Mouse (Mus musculus) testis, adult 2 months (tissue): ENCODE measurements around the gene Lrp1. TPM values are rescaled to one million over a fixed set of nuclear protein-coding genes. Genes with fewer than 3 reads are reported as not detected.

Experiments used
- H3K27ac ChIP-seq: fragments of 200-500 bp; 2 replicates; pipeline ENCODE4 v1.5.1; 2012; ENCODE audit warnings: low read depth, low read length; ENCODE audit not compliant: control insufficient read depth, insufficient read depth
- H3K27me3 ChIP-seq: fragments of 200-500 bp; 2 replicates; pipeline ENCODE4 v1.6.1; 2012; ENCODE audit warnings: mild to moderate bottlenecking, low read length, moderate library complexity; ENCODE audit not compliant: control insufficient read depth, insufficient read depth
- H3K36me3 ChIP-seq: fragments of 200-500 bp; 2 replicates; pipeline ENCODE4 v1.6.1; 2012; ENCODE audit warnings: mild to moderate bottlenecking, low read length; ENCODE audit not compliant: control insufficient read depth, insufficient read depth
- H3K4me1 ChIP-seq: fragments of 200-500 bp; 2 replicates; pipeline ENCODE4 v1.6.1; 2012; ENCODE audit warnings: low read length; ENCODE audit not compliant: control insufficient read depth, insufficient read depth
- H3K4me3 ChIP-seq: fragments of 200-500 bp; 2 replicates; pipeline ENCODE4 v1.5.1; 2012; ENCODE audit warnings: low read depth, mild to moderate bottlenecking, low read length, moderate library complexity, mixed read lengths; ENCODE audit not compliant: control insufficient read depth
- CTCF ChIP-seq: fragments of 200-500 bp; IDR thresholded peaks from 2 replicates; pipeline ENCODE4 v1.5.1; 2012; ENCODE audit warnings: low read depth, mild to moderate bottlenecking, inconsistent platforms, low read length, moderate library complexity; ENCODE audit not compliant: control insufficient read depth, insufficient read depth, insufficient replicate concordance
- POLR2A ChIP-seq: fragments of 200-500 bp; IDR thresholded peaks from 2 replicates; pipeline ENCODE4 v1.6.1; 2012; ENCODE audit warnings: low read depth, mild to moderate bottlenecking, inconsistent platforms, low read length, moderate library complexity; ENCODE audit not compliant: control insufficient read depth
- polyA plus RNA-seq: library from polyadenylated mRNA; depleted of rRNA; stranded (reverse); fragments of >200 nt; gene quantifications from 2 replicates; pipeline ENCODE4 v1.2.3, GENCODE M21; 2012

Gene Lrp1
- polyA plus RNA-seq, 1 experiment, result 20.8 TPM

DNA sequence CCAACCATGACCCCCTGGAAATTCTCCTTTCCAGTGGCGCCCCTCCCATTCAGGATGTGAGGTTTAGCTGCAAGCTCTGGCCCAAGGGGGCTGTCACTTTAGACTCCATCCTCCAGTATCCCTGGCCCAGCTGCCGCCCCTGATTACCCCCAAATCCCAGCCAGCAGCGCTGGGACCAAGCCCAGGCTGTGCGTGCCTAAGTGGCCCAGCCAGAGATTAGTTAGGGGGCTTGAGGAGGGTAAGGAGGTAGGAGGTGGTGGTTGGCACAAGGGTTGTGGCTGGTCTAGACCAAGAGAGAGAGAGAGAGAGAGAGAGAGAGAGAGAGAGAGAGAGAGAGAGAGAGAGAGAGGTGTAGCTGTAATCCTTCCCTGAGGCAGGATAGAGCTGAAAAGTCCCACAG lies 89.4 kb downstream of the Lrp1 start:
- TF ChIP-seq POLR2A, result no peak
- no peak for TF ChIP-seq CTCF
- Histone ChIP-seq H3K27ac (no peak overlapping the region), H3K4me1 (peaks cover 10% of the 10 kb centered on the region), H3K4me3 (no peak overlapping the region), H3K27me3 (peaks cover 3% of the 10 kb centered on the region), H3K36me3 (no peaks in the 10 kb centered on the region)

DNA sequence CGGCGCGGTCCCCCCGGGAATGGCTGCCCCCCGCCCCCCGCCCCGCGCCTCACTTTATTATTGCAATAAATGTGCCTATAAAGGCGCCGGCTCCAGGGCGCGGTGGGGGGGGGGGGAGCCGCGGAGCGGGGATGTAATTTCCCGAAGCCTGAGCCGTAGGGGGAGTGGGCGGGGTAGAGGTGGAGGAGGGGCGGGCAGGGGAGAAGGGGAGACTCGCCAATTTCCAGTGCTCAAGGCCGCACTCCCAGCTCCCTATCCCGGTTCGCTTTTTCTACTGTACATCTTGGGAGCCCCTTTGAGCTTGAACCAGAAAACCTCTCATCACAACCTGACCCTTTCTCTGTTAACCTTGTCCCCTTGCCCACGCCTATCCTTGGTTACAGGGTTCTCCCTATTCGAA lies 90.0 kb downstream of the Lrp1 start:
- TF ChIP-seq CTCF, result no peak
- TF ChIP-seq POLR2A, result no peak
- H3K36me3 ChIP-seq, result no peaks in the 10 kb centered on the region
- no peak overlapping the region for H3K4me3 ChIP-seq
- H3K27me3 ChIP-seq, result peaks cover 3% of the 10 kb centered on the region
- H3K27ac ChIP-seq, result no peak overlapping the region
- H3K4me1 ChIP-seq, result peaks cover 10% of the 10 kb centered on the region

DNA sequence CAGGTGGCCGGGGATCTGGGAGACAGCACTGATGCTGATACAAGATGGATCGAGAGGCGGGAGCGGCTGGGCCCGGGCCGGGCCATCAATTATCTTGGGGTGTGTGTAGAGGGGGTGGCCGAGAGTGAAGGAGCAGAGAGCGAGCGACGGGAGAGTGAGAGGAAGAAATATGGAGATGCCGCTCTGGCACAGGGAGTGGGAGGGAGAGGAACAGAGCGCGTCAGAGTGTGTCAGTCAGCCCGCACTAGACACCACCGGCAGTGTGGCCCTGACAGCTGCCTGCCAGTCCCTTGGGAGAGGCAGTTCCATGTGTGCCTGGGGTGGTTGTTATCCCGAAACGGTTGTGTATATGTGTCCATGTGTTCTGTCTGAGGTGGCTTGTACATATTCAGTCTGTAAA lies 93.5 kb downstream of the Lrp1 start:
- no peak overlapping the region for H3K4me3 ChIP-seq
- no peaks in the 10 kb centered on the region for H3K36me3 ChIP-seq
- peaks cover 3% of the 10 kb centered on the region for H3K27me3 ChIP-seq
- no peak for TF ChIP-seq CTCF
- TF ChIP-seq POLR2A, result no peak
- no peaks in the 10 kb centered on the region; the same call in 1 of the 2 replicates for H3K4me1 ChIP-seq
- no peak overlapping the region for H3K27ac ChIP-seq

DNA sequence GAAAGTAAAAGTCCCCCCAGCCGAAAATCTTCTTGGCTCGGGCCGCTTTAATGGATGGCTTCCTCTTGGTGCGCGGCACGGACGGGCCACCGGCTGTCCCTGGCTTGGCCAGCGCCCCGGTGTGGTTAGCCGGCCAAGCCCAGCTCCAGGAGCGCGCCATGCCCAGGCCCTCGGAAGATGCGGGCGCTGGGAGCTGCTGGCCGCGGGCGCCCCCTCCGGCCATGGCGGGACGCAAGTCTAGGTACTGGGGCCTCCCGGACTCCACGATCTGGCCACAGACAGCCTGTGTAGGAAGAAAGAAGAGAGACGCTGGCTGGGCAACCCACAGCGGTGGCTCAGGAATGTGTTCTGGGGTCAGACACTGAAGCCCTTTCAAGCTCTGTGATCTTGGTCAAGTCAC lies 94.3 kb downstream of the Lrp1 start:
- H3K27ac ChIP-seq, result no peak overlapping the region
- peaks cover 4% of the 10 kb centered on the region for H3K4me1 ChIP-seq
- TF ChIP-seq CTCF (peak; percentile 17; the same call in 1 of the 2 replicates), POLR2A (no peak)
- no peak overlapping the region; the same call in 1 of the 2 replicates for H3K4me3 ChIP-seq
- H3K36me3 ChIP-seq, result no peaks in the 10 kb centered on the region
- peaks cover 3% of the 10 kb centered on the region for H3K27me3 ChIP-seq

DNA sequence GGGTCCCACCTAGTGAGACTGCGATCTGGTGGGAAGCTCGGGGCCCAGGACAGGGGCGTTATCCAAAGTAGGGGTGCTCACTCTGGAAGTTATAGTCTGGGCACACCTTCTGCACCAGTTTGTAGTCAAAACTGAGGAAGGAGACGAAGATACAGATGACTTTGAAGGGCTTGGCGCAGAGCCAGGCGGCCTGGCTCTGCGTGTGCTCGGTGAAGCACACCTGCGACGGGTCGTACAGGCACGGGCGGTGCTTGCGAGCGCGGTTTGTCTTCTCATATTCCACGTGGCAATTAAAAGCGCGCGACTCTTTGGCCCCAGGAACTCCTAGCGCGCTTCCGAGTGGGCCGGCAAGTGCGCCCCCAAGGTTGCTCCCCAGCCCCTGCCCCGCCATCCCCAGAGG lies 94.9 kb downstream of the Lrp1 start:
- no peak overlapping the region for H3K27ac ChIP-seq

DNA sequence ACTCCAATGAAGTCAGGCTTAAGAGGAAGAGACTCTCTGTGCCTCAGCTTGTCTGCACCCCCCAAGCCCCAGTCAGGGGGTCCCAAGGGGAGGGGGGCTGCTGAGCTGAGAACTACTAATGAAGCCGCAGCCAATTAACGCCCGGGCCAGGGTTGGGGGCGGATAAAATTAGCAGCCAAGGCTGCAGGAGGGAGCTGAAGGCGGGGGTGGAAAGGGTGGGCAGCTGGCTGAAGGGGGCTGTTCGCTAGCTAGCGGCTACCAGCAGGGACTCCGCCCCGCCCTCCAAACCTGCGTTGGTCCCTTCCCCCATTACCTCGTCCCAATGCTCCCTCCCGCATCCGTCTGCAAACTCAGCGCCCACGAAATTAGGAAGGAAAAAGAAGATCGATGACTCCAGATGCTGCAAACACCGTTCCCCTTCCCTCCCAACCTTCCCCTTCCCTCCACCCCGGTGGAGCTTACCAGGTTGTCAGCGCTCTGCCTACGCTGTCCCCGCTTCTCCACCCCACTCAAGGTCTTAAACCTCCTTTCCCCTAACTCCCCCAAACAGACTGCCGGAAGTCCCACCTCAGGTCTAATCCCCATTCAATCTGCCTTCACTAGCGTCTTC lies 96.2 kb downstream of the Lrp1 start:
- peaks cover 8% of the 10 kb centered on the region for H3K4me1 ChIP-seq
- no peaks in the 10 kb centered on the region for H3K36me3 ChIP-seq
- H3K27me3 ChIP-seq, result peaks cover 3% of the 10 kb centered on the region
- H3K27ac ChIP-seq, result no peak overlapping the region
- TF ChIP-seq CTCF (no peak), POLR2A (no peak)
- H3K4me3 ChIP-seq, result no peak overlapping the region

More for the DNA sequence above, 94.9 kb downstream of the Lrp1 start:
- H3K4me3 ChIP-seq, result no peak overlapping the region; the same call in 1 of the 2 replicates
- peaks cover 3% of the 10 kb centered on the region for H3K27me3 ChIP-seq
- H3K36me3 ChIP-seq, result no peaks in the 10 kb centered on the region
- H3K4me1 ChIP-seq, result peaks cover 4% of the 10 kb centered on the region
- TF ChIP-seq POLR2A (no peak), CTCF (no peak)

DNA sequence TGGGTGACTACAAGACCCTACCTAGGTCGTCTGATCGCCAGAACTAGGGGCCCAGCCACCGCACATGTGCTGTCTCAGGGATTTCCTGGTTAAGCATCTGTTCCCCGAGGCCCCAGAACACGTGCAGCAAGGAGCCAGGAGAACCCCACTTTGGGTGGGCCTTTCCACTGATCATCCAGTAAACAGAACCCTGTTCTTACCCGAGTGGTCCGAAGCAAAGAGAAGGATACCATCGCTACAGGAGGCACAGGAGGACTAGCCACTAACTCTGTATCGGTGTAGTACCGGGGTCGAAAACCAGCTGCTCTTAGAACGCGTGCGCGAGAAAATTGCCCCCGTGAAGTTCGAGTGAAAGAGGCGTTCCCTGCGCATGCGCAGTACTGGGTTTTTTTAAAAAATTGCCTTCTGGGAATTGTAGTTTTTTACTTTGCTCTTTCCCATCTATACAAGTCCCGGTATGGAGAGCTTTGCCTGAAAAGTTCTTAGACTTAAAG lies 98.8 kb downstream of the Lrp1 start, which contains the start of gene Shmt2:
Shmt2 (minus strand) TSS at position 357 of the 494 bp plus-strand sequence.
- Histone ChIP-seq H3K27ac (peak within 1 kb of the TSS; percentile 44; the same call in 1 of the 2 replicates), H3K4me1 (peaks cover 14% of the 10 kb centered on the region), H3K4me3 (peak within 1 kb of the TSS; percentile 82), H3K36me3 (no peaks in the 10 kb centered on the region), H3K27me3 (peaks cover 3% of the 10 kb centered on the region)
- TF ChIP-seq POLR2A, result 0 out of 2 replicates have a peak, but pooled peaks have one; percentile 43
- no peak for TF ChIP-seq CTCF

DNA sequence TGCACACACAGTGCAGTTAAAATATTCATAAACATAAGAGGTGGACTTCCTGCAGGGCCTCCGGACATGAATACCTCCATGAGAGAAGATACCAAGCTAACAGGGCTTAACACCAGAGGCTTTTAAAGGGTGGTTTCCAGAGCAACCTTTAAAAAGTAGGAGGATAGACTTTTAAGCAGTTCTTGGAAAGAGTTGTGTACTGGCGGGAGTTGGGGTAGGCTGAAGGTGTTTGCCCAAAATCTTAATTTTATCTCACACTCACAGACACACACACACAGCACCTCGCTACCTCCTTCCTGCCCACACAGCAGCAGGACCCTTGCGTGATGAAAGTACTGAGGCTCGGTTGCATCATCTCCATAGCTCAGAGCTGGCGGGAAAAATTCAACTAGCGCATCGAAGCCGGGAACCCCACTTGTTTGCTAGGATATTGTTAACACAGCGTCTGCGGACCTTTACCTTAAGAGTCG lies 99.3 kb downstream of the Lrp1 start:
- Histone ChIP-seq H3K27me3 (peaks cover 3% of the 10 kb centered on the region; the same call in 1 of the 2 replicates), H3K27ac (no peak overlapping the region), H3K4me1 (peaks cover 19% of the 10 kb centered on the region), H3K36me3 (no peaks in the 10 kb centered on the region), H3K4me3 (peak overlapping the region; percentile 82)
- no peak for TF ChIP-seq CTCF
- no peak for TF ChIP-seq POLR2A
